Mouse (Mus musculus): ENCODE results near the gene Dapl1. TPM values are rescaled to one million over a fixed set of nuclear protein-coding genes. Genes with fewer than 3 reads are reported as not detected.

Gene Dapl1
- polyA plus RNA-seq, 1 experiment from 2014 or later: not detected

DNA sequence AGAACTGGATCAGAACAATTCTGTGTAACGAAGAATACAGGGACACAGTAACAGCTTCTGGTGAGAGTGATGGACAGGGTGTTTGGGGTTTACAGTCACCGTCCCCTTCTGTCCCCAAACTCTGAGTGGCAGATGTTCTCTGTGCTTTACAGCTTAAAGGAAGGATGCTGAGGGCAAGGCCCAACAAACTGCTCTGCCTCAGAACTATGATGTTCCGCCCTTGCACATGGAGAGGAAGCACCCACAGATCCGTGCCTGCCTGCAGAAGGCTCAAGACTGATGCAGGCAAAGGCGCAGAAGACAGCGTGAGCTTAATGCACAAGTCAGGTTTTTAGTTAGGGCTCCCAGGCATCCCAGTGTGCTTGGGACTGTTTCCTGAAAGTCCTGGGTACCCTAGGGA lies 16.5 kb upstream of the Dapl1 start:
- H3K4me1 ChIP-seq (replicated peaks; ENCODE audit: control insufficient read depth, insufficient read depth, low read length): peaks cover 6% of the 10 kb centered on the region
- H3K27me3 ChIP-seq (replicated peaks; ENCODE audit: control insufficient read depth, insufficient read depth, low read length): no peaks in the 10 kb centered on the region
- H3K4me2 ChIP-seq (ENCODE audit: low read length): no peak overlapping the region
- no peaks in the 10 kb centered on the region for H3K36me3 ChIP-seq (ENCODE audit: control insufficient read depth, insufficient read depth)
- H3K9me3 ChIP-seq (ENCODE audit: control insufficient read depth, low read length): no peaks in the 10 kb centered on the region
- H3K27ac ChIP-seq (ENCODE audit: low read length): no peak overlapping the region
- no peak overlapping the region for H3K9ac ChIP-seq (replicated peaks; ENCODE audit: low read depth, low read length)
- ATAC-seq: no peak
- H3K4me3 ChIP-seq (replicated peaks; ENCODE audit: low read length): no peak overlapping the region
- whole genome bisulfite sequencing: 77% methylated on average over 6 of the region's 6 CpGs

DNA sequence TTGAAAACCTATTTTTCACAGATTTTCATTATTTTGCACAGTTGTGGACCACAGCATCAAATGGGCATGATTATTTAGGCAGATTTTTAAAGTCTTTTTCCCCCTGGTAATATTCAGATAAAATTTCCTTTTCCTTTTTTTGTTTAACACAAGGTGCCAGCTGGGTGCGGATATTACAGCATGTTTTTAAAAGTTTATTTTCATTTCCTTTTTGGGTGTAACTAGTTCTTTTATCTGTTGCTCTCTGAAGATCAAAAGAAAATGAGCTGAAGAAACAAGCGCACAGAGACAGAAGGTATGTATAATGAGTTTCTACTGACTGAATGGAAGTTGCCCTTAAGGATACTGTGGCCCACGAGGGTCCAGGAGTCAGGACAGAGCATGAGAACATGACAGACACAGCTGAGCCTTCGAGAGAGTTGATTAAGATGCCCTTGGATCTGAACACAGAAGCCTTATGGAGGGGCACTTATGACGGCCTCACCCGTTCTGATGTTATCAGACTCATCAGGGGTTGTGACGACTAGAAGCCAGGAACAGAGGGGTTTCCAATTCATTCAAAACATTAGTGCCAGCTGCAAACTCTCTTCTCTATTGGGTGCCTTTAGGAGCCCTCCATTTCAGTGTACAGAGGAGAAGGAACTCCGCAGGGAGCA lies 14.7 kb upstream of the Dapl1 start:
- peaks cover 6% of the 10 kb centered on the region for H3K4me1 ChIP-seq (replicated peaks; ENCODE audit: control insufficient read depth, insufficient read depth, low read length)
- H3K27me3 ChIP-seq (replicated peaks; ENCODE audit: control insufficient read depth, insufficient read depth, low read length): no peaks in the 10 kb centered on the region
- 60% methylated on average over 8 of the region's 8 CpGs for WGBS
- no peak overlapping the region for H3K4me3 ChIP-seq (replicated peaks; ENCODE audit: low read length)
- no peak overlapping the region for H3K27ac ChIP-seq (ENCODE audit: low read length)
- H3K9me3 ChIP-seq (ENCODE audit: control insufficient read depth, low read length): no peaks in the 10 kb centered on the region
- ATAC-seq: no peak
- H3K9ac ChIP-seq (replicated peaks; ENCODE audit: low read depth, low read length): no peak overlapping the region
- H3K4me2 ChIP-seq (ENCODE audit: low read length): no peak overlapping the region
- no peaks in the 10 kb centered on the region for H3K36me3 ChIP-seq (ENCODE audit: control insufficient read depth, insufficient read depth)

- Histone ChIP-seq H3K27me3 (replicated peaks; ENCODE audit: control insufficient read depth, insufficient read depth, low read length) (no peaks in the 10 kb centered on the region), H3K4me3 (replicated peaks; ENCODE audit: low read length) (no peak overlapping the region), H3K36me3 (ENCODE audit: control insufficient read depth, insufficient read depth) (no peaks in the 10 kb centered on the region), H3K9me3 (ENCODE audit: control insufficient read depth, low read length) (no peaks in the 10 kb centered on the region), H3K9ac (replicated peaks; ENCODE audit: low read depth, low read length) (no peak overlapping the region), H3K4me1 (replicated peaks; ENCODE audit: control insufficient read depth, insufficient read depth, low read length) (peaks cover 6% of the 10 kb centered on the region), H3K27ac (ENCODE audit: low read length) (no peak overlapping the region; the same call in 1 of the 2 replicates), H3K4me2 (ENCODE audit: low read length) (no peak overlapping the region)
- WGBS: 51% methylated on average over 11 of the region's 11 CpGs
- no peak for ATAC-seq
Measured at GRCm38 (mm10) chr2:59470326-59471031, 14.0 kb upstream of the Dapl1 start.

- Histone ChIP-seq H3K4me1 (replicated peaks; ENCODE audit: control insufficient read depth, insufficient read depth, low read length) (peaks cover 6% of the 10 kb centered on the region), H3K9ac (replicated peaks; ENCODE audit: low read depth, low read length) (no peak overlapping the region), H3K4me3 (replicated peaks; ENCODE audit: low read length) (no peak overlapping the region), H3K9me3 (ENCODE audit: control insufficient read depth, low read length) (no peaks in the 10 kb centered on the region), H3K27me3 (replicated peaks; ENCODE audit: control insufficient read depth, insufficient read depth, low read length) (no peaks in the 10 kb centered on the region), H3K4me2 (ENCODE audit: low read length) (no peak overlapping the region), H3K27ac (ENCODE audit: low read length) (no peak overlapping the region), H3K36me3 (ENCODE audit: control insufficient read depth, insufficient read depth) (no peaks in the 10 kb centered on the region)
- no peak for ATAC-seq
- WGBS: 42% methylated on average over 15 of the region's 15 CpGs
Measured at GRCm38 (mm10) chr2:59471051-59471948, 13.2 kb upstream of the Dapl1 start.

GRCm38 (mm10) chr2:59474336-59474735 lies 10.1 kb upstream of the Dapl1 start:
- no peak overlapping the region for H3K9ac ChIP-seq (replicated peaks; ENCODE audit: low read depth, low read length)
- no peaks in the 10 kb centered on the region for H3K9me3 ChIP-seq (ENCODE audit: control insufficient read depth, low read length)
- 91% methylated on average over 4 of the region's 4 CpGs for WGBS
- H3K27ac ChIP-seq (ENCODE audit: low read length): no peak overlapping the region
- H3K4me3 ChIP-seq (replicated peaks; ENCODE audit: low read length): no peak overlapping the region
- H3K36me3 ChIP-seq (ENCODE audit: control insufficient read depth, insufficient read depth): no peaks in the 10 kb centered on the region
- no peak overlapping the region for H3K4me2 ChIP-seq (ENCODE audit: low read length)
- H3K27me3 ChIP-seq (replicated peaks; ENCODE audit: control insufficient read depth, insufficient read depth, low read length): no peaks in the 10 kb centered on the region
- no peak for ATAC-seq
- peaks cover 6% of the 10 kb centered on the region for H3K4me1 ChIP-seq (replicated peaks; ENCODE audit: control insufficient read depth, insufficient read depth, low read length)

DNA sequence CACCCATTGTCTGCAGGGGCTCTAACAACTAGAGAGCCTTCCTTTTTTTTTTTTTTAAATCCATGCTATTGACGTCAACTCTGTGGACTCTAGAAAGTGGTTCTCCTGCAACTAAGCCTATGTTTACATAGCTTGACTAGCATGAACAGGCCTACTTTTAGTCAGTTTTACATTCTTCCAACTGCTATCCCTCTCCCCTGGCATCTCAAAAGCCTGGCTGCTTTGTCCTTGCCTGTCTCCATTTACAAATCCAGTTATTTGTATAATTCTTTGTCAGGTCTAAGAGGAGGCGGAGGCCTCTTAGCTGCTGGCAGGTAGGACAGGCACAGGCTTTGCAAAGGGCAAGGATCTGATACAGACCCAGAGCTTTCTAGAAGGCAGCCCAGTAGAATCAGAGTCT lies 627 bp downstream of the Dapl1 start:
- ATAC-seq: no peak
- Histone ChIP-seq H3K27me3 (replicated peaks; ENCODE audit: control insufficient read depth, insufficient read depth, low read length) (no peaks in the 10 kb centered on the region), H3K4me1 (replicated peaks; ENCODE audit: control insufficient read depth, insufficient read depth, low read length) (peaks cover 5% of the 10 kb centered on the region), H3K9me3 (ENCODE audit: control insufficient read depth, low read length) (no peaks in the 10 kb centered on the region), H3K36me3 (ENCODE audit: control insufficient read depth, insufficient read depth) (no peaks in the 10 kb centered on the region), H3K9ac (replicated peaks; ENCODE audit: low read depth, low read length) (no peak overlapping the region), H3K4me3 (replicated peaks; ENCODE audit: low read length) (no peak overlapping the region), H3K4me2 (ENCODE audit: low read length) (no peak overlapping the region), H3K27ac (ENCODE audit: low read length) (no peak overlapping the region)
- 52% methylated on average over 2 of the region's 2 CpGs for WGBS

DNA sequence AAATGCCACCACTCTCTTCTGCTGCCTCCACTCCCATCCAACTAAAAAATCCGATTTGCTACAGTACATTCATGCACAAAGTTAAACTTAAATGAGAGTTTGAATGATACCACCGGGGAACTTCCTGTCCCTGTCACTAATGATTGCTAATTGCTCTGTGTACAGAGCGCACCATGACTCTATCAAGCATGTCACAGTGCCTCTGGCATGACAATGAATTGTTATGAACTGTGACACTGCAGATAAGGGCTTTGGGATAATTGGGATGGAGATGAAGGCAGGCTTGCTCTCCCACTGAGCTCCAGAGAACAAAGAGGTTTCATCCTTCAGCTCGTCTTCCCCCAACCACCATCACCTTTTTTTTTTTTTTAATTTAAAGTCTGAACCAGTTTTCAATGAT lies 1.2 kb downstream of the Dapl1 start:
- ATAC-seq: peak; percentile 72
- no peaks in the 10 kb centered on the region for H3K9me3 ChIP-seq (ENCODE audit: control insufficient read depth, low read length)
- H3K27me3 ChIP-seq (replicated peaks; ENCODE audit: control insufficient read depth, insufficient read depth, low read length): no peaks in the 10 kb centered on the region
- no peak overlapping the region for H3K4me3 ChIP-seq (replicated peaks; ENCODE audit: low read length)
- H3K27ac ChIP-seq (ENCODE audit: low read length): no peak overlapping the region
- 39% methylated on average over 4 of the region's 4 CpGs for WGBS
- no peak overlapping the region for H3K9ac ChIP-seq (replicated peaks; ENCODE audit: low read depth, low read length)
- H3K4me1 ChIP-seq (replicated peaks; ENCODE audit: control insufficient read depth, insufficient read depth, low read length): peaks cover 5% of the 10 kb centered on the region
- no peaks in the 10 kb centered on the region for H3K36me3 ChIP-seq (ENCODE audit: control insufficient read depth, insufficient read depth)
- H3K4me2 ChIP-seq (ENCODE audit: low read length): no peak overlapping the region

- Histone ChIP-seq H3K9me3 (ENCODE audit: control insufficient read depth, low read length) (no peaks in the 10 kb centered on the region), H3K9ac (replicated peaks; ENCODE audit: low read depth, low read length) (no peak overlapping the region), H3K4me2 (ENCODE audit: low read length) (no peak overlapping the region), H3K4me1 (replicated peaks; ENCODE audit: control insufficient read depth, insufficient read depth, low read length) (peaks cover 5% of the 10 kb centered on the region), H3K36me3 (ENCODE audit: control insufficient read depth, insufficient read depth) (no peaks in the 10 kb centered on the region), H3K27me3 (replicated peaks; ENCODE audit: control insufficient read depth, insufficient read depth, low read length) (no peaks in the 10 kb centered on the region), H3K27ac (ENCODE audit: low read length) (no peak overlapping the region), H3K4me3 (replicated peaks; ENCODE audit: low read length) (no peak overlapping the region)
- no peak for ATAC-seq
- 76% methylated on average over 6 of the region's 6 CpGs for WGBS
Measured at GRCm38 (mm10) chr2:59486196-59486845, 1.9 kb downstream of the Dapl1 start.

- 77% methylated on average over 2 of the region's 2 CpGs for WGBS
- Histone ChIP-seq H3K9ac (replicated peaks; ENCODE audit: low read depth, low read length) (no peak overlapping the region), H3K4me3 (replicated peaks; ENCODE audit: low read length) (no peak overlapping the region), H3K4me2 (ENCODE audit: low read length) (no peak overlapping the region), H3K36me3 (ENCODE audit: control insufficient read depth, insufficient read depth) (no peaks in the 10 kb centered on the region), H3K9me3 (ENCODE audit: control insufficient read depth, low read length) (no peaks in the 10 kb centered on the region), H3K27ac (ENCODE audit: low read length) (no peak overlapping the region), H3K27me3 (replicated peaks; ENCODE audit: control insufficient read depth, insufficient read depth, low read length) (no peaks in the 10 kb centered on the region; the same call in 1 of the 2 replicates), H3K4me1 (replicated peaks; ENCODE audit: control insufficient read depth, insufficient read depth, low read length) (peaks cover 5% of the 10 kb centered on the region)
- no peak for ATAC-seq
Measured at GRCm38 (mm10) chr2:59488235-59488634, 3.8 kb downstream of the Dapl1 start.

Data from forebrain, embryonic 16.5 days (tissue).